Mouse (Mus musculus) embryonic facial prominence, embryonic 11.5 days (tissue): Measurements from ENCODE around the gene Btg2. TPM values are rescaled to one million over a fixed set of nuclear protein-coding genes. Genes with fewer than 3 reads are reported as not detected.
A peak's percentile ranks its signal among the peaks of the same experiment; 100 is the strongest.

ENCODE experiments used
- ATAC-seq: fragments of 200-750 bp; cut with Nextera tagmentation; replicated peaks from 2 replicates; pipeline ENCODE4 v1.8.0; 2017; ENCODE audit warnings: low read depth; ENCODE audit not compliant: insufficient number of reproducible peaks, low FRiP score, low TSS enrichment
- DNase-seq: peaks from one replicate; pipeline ENCODE4 v3.0.0-alpha.2; 2015; ENCODE audit warnings: low spot score
- H3K27ac ChIP-seq: fragments of 300-500 bp; sonication (generic); replicated peaks from 2 replicates; pipeline ENCODE4 v1.5.1; 2014; ENCODE audit warnings: mild to moderate bottlenecking, low read depth, low read length, control low read depth
- H3K27me3 ChIP-seq: fragments of 300-500 bp; sonication (generic); 2 replicates; pipeline ENCODE4 v1.6.1; 2014; ENCODE audit warnings: mild to moderate bottlenecking, low read length, moderate library complexity, mixed read lengths; ENCODE audit not compliant: control insufficient read depth, insufficient read depth
- H3K36me3 ChIP-seq: fragments of 300-500 bp; sonication (generic); replicated peaks from 2 replicates; pipeline ENCODE4 v1.6.1; 2014; ENCODE audit warnings: low read depth, mild to moderate bottlenecking, low read length, moderate library complexity, mixed read lengths; ENCODE audit not compliant: control insufficient read depth, insufficient read depth
- H3K4me1 ChIP-seq: fragments of 300-500 bp; sonication (generic); 2 replicates; pipeline ENCODE4 v1.6.1; 2014; ENCODE audit warnings: low read length, mixed read lengths; ENCODE audit not compliant: control insufficient read depth, insufficient read depth
- H3K4me2 ChIP-seq: fragments of 300-500 bp; sonication (generic); 2 replicates; pipeline ENCODE4 v1.6.1; 2014; ENCODE audit warnings: low read depth, mild to moderate bottlenecking, control low read depth, low read length, moderate library complexity
- H3K4me3 ChIP-seq: fragments of 300-500 bp; sonication (generic); 2 replicates; pipeline ENCODE4 v1.5.1; 2014; ENCODE audit warnings: low read depth, low read length, control low read depth
- H3K9ac ChIP-seq: fragments of 300-500 bp; sonication (generic); replicated peaks from 2 replicates; pipeline ENCODE4 v1.6.1; 2014; ENCODE audit warnings: mild to moderate bottlenecking, control low read depth, low read length
- H3K9me3 ChIP-seq: fragments of 300-500 bp; sonication (generic); replicated peaks from 2 replicates; pipeline ENCODE4 v1.6.1; 2016; ENCODE audit warnings: mild to moderate bottlenecking, low read length, inconsistent platforms, mixed read lengths; ENCODE audit not compliant: control insufficient read depth
- WGBS: fragments of 180-500 bp; shearing (Covaris S2); extraction: QIAGEN DNeasy Blood & Tissue Kit; methylation state at CpG from one replicate; pipeline ENCODE4 v1.1.7; 2014; 5-methylcytosine and 5-hydroxymethylcytosine counted together
- polyA plus RNA-seq: library from polyadenylated mRNA; unstranded; fragments of >200 nt; fragmentation: Nextera tagmentation; extraction: Ambion mirVana; gene quantifications from 2 replicates; pipeline ENCODE4 v1.2.1, GENCODE M21; 2014

Gene Btg2
- polyA plus RNA-seq, 1 experiment from 2014 or later: 38.9 TPM

DNA sequence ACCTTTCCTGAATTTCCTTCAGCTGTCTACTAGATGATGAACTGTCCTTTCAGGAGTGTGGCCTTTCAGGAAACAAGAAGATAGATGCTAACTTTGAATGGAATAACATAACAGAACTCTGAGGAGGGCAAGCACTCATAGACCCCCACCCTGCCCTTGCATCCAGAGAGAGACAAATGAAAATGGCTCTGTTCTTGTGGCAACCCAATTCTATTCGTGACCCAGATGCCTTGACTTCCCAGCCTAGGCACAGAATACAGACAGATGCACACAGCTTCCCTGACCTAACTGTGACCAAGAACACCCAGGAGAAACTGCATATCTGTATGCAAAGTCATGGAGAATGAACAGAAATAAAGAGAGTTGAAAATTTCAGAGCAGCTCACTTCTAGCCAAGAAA lies 5.3 kb downstream of the Btg2 start:
- H3K9me3 ChIP-seq: no peaks in the 10 kb centered on the region
- H3K4me3 ChIP-seq: no peak overlapping the region
- no peaks in the 10 kb centered on the region; the same call in 1 of the 2 replicates for H3K36me3 ChIP-seq
- WGBS: 84% methylated on average over 1 of the region's 1 CpGs
- no peak overlapping the region for H3K4me2 ChIP-seq
- H3K27ac ChIP-seq: no peak overlapping the region
- no peak overlapping the region for H3K9ac ChIP-seq
- DNase-seq (no peak), ATAC-seq (no peak)
- H3K27me3 ChIP-seq: no peaks in the 10 kb centered on the region
- H3K4me1 ChIP-seq: no peaks in the 10 kb centered on the region; the same call in 1 of the 2 replicates

DNA sequence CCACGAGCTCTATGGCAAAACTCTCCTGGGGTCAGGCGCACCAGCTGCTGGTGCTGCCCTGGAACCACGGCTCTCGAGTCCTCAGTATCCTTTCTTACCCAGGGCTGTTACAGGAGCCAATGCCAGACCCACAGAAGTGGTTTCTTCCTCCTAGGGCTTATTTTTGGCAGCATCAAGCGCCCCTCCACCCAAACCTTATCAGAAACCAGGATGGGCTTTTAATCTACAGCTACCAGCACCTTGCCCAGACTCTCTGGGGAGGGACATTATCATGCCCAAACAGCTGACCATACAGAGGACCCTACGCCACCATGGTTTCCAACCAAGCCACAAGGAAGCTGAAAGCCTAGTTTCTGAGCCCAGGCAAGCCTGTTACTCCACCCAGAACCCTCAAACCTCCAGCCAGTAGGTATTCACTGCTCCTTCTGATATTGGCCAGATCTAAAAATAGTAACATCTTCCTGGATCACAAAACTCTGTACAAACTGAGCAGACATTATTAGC lies 5.8 kb downstream of the Btg2 start:
- no peak overlapping the region for H3K27ac ChIP-seq

DNA sequence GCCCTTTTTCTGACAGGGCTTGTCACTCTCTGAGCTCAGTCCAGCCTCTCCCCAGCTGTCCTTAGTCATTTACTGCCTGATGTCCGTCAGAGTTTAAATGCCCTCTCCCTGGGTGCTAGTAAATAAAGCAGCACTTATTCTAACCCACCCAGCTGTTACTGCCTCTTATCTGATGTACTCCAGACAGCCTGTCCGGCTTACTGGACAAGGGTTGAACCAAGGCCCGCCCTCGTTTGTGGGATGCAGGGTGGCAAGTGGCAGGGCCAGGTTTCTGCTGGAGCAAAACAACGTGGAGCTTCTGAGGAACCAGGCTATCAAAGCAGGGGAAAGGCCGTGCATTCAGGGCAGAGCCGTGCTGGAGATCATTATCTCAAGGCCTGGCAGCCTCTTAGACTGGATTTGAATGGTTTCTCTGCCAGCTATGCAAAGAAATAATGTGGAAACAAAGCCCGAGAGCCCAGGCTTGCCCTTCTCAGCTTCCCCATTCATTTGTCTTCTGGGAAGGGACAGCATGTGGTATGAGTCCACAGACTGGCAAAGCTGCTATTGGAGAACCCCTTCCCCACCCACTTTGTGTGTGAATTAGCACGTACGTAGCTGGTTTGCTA lies 7.4 kb downstream of the Btg2 start:
- Histone ChIP-seq H3K36me3 (no peaks in the 10 kb centered on the region; the same call in 1 of the 2 replicates), H3K27me3 (no peaks in the 10 kb centered on the region), H3K4me2 (no peak overlapping the region), H3K9me3 (no peaks in the 10 kb centered on the region), H3K4me3 (no peak overlapping the region), H3K9ac (no peak overlapping the region; the same call in 1 of the 2 replicates), H3K27ac (0 out of 2 replicates have a peak overlapping the region, but pooled peaks have one; percentile 20), H3K4me1 (no peaks in the 10 kb centered on the region; the same call in 1 of the 2 replicates)
- no peak for DNase-seq
- WGBS: 50% methylated on average over 10 of the region's 10 CpGs
- no peak for ATAC-seq

More for the DNA sequence above, 5.8 kb downstream of the Btg2 start:
- H3K9ac ChIP-seq: no peak overlapping the region
- no peak overlapping the region for H3K4me3 ChIP-seq
- H3K36me3 ChIP-seq: no peaks in the 10 kb centered on the region; the same call in 1 of the 2 replicates
- no peaks in the 10 kb centered on the region; the same call in 1 of the 2 replicates for H3K4me1 ChIP-seq
- no peaks in the 10 kb centered on the region for H3K9me3 ChIP-seq
- ATAC-seq (no peak), DNase-seq (no peak)
- no peak overlapping the region for H3K4me2 ChIP-seq
- no peaks in the 10 kb centered on the region for H3K27me3 ChIP-seq
- WGBS: 83% methylated on average over 6 of the region's 6 CpGs

DNA sequence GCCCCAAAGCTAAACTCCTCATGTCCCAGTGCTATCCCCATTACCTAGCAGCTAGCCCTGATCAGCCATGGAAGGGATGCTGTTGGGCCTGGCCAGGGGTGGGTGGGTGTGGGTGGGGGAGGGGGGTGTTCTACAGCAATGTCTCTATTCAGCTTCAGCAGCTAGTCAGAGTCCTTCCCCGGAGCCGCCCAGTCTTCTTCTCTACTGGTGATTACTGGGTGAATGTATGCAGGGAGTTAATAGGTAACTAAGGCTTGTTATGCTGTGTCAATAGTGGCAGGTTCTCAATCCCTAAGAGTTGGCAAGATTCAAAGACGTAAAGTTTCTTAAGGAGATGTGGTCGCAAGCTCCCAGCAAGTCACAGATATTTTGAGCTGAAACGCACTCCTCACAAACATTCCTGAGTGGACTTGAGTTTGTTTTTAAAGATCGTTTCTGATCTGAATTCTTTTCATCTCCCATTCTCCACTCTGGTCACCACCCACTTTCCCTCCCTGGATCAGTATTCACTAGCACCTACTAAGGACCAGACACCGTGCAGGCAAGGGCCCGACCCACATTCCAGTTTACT lies 8.7 kb downstream of the Btg2 start:
- no peak for ATAC-seq
- H3K27ac ChIP-seq: no peak overlapping the region

DNA sequence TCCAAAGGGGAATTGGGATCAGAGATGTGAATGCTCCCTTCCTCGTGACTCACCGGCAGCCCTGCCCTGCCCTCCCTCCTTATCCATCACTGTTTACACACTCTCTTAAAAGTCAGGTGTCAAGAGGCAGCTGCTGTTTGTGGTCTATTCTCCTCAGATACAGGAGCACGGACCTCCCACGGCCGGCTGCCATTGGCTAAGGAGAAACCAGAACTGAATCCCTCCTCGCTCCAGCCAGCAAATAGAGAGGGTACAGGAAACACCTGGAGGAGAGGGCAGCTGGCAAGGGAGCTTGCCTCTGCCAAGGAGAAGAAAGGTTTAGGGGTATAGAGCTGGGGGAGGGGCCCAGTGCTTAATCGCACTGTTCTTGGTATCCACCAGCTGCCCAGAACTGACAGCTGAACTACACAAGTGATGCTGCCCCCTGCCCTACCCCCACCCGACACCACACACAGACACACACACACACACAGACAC lies 11.7 kb downstream of the Btg2 start:
- 10% methylated on average over 8 of the region's 8 CpGs for WGBS
- Histone ChIP-seq H3K36me3 (no peaks in the 10 kb centered on the region), H3K9ac (no peak overlapping the region), H3K27me3 (no peaks in the 10 kb centered on the region), H3K4me2 (no peak overlapping the region; the same call in 1 of the 2 replicates), H3K27ac (no peak overlapping the region), H3K4me1 (peaks cover 24% of the 10 kb centered on the region), H3K9me3 (no peaks in the 10 kb centered on the region), H3K4me3 (no peak overlapping the region)
- ATAC-seq (peak; percentile 21), DNase-seq (peak; percentile 67)

More for the DNA sequence above, 8.7 kb downstream of the Btg2 start:
- Histone ChIP-seq H3K4me2 (no peak overlapping the region), H3K4me1 (no peaks in the 10 kb centered on the region; the same call in 1 of the 2 replicates), H3K36me3 (no peaks in the 10 kb centered on the region), H3K27me3 (no peaks in the 10 kb centered on the region), H3K9ac (no peak overlapping the region), H3K9me3 (no peaks in the 10 kb centered on the region), H3K4me3 (no peak overlapping the region)
- WGBS: 72% methylated on average over 8 of the region's 8 CpGs
- no peak for DNase-seq

DNA sequence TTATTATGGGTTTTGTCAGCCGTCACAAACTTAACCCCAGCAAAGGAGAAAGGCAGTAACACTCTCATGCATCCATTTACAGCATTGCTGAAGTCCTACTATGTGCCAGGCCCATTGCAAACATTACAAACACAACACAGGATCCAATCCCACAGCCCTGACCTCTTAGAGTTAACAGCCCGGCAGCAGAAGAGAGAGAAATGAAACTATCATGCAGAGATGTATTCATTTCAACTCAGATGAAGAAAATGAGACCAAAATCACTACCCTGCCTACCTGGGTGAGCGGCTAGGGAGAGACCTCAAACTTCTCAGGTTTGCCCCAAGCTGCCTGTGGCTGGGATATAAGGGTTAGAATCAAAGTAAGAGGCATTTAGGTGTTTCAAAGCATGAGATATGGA lies 12.4 kb downstream of the Btg2 start:
- ATAC-seq (no peak), DNase-seq (no peak)
- Histone ChIP-seq H3K27me3 (no peaks in the 10 kb centered on the region), H3K4me2 (no peak overlapping the region; the same call in 1 of the 2 replicates), H3K4me3 (no peak overlapping the region), H3K9me3 (no peaks in the 10 kb centered on the region), H3K36me3 (no peaks in the 10 kb centered on the region), H3K27ac (no peak overlapping the region), H3K4me1 (peaks cover 24% of the 10 kb centered on the region), H3K9ac (no peak overlapping the region)
- WGBS: 54% methylated on average over 3 of the region's 3 CpGs

DNA sequence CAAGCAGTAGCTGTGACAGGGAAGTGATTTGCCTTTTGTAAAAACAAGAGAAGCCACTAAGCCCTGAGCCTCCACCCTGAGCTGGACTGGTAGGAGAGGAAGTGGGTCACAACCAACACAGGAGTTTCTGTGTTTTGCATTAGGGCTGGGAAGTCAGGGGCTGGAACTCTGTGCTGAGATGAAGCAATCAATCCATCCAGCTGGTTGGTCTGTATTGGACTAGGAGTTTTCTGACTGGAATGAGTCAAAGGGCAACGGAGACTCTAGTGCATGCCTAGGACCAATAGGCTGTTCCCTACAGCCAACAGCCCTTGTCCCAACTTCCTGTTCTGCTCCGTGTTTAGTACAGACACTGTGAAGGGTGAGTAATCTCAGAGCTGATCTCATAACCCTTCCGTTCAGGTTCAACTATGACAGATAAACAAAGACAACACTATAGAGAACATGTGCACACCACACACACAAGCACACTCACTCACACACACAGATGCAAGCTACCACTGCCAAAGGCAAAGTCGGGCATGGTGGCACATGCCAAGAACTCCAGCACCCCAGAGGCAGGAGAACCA lies 13.6 kb downstream of the Btg2 start:
- Histone ChIP-seq H3K27ac (peak overlapping the region; percentile 93; the same call in 1 of the 2 replicates), H3K4me3 (no peak overlapping the region), H3K9ac (no peak overlapping the region), H3K27me3 (no peaks in the 10 kb centered on the region), H3K4me1 (peaks cover 24% of the 10 kb centered on the region), H3K9me3 (no peaks in the 10 kb centered on the region), H3K4me2 (no peak overlapping the region), H3K36me3 (no peaks in the 10 kb centered on the region)
- ATAC-seq: no peak
- 49% methylated on average over 4 of the region's 4 CpGs for WGBS
- no peak for DNase-seq
